Mouse (Mus musculus): ENCODE measurements around the gene Tas2r138.
"Not testable (repeated sequence)": the region's sequence is repeated elsewhere in the genome, so short reads cannot be mapped to it uniquely, and the experiment has no call there.

Gene Tas2r138

DNA sequence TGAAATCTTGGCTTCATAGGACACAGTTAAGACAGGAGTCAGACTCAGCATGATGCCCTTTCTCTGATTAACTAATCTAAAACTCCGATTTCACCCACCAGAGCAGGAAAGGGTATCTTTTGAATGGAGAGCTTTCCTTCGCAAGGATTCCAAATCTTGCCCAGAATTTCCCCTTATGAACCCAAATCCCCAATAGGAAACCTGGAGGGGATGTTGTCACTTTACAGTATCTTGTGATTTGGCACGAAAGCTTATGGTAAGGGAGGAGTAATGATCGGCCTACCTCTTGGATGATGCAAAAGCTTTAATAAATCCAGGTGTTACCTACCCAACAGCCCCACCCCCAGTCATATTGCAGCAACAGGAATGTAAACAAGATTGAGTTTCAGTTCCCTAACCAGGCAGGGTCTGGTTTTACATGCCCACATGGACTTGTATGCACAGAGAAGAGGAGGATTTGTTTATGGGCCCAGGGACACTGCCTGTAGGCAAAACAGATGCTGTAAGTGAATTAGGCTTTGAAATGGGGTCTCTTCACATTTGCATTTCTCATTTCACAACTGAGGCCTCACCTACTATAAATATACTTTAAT, at the start of gene Tas2r138:
Gene Tas2r138, minus strand, starts transcription at position 51 of the 593 bp plus-strand sequence.
- DNase-seq, result no peak

DNA sequence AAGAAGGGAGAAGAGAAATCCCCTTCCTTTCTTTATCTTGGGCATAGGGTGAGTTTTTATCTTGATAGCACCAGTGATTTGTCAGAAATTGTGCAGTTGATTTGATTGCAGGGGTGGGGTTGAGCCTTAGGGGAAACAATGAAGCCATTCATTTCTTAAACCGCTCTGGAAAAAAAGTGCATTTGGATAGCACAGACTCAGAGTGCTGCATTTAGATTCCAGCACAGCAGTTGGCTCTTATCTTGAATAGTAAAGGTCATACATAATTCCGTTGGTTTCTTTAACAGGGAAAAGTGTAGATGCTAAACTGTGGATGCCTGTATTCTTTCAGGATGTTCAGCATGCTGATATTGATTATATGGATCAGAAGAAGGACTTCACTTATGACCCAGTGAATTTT, 47.8 kb upstream of the Tas2r138 start:
- no peak for DNase-seq

- no peak for DNase-seq
Measured at GRCm38 (mm10) chr6:40650953-40651352, 37.8 kb upstream of the Tas2r138 start.

DNA sequence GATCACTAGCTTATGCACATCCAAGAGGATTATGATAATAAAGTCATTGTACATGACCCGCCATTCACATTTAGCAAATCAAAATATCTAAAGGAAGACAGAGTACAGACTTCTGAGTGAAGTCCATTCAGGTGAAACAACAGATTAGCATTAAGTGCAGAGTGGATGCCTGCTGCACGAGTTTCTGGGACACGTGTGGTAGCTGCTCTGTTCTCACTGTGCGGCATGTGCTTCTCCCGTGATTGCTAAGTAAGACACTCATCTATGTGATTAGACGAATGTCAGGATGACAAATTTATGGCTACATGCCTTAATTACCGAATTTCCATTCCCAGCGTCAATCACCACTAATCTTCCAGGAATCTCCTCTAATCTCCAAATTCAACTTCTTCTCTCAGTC, 32.6 kb upstream of the Tas2r138 start:
- no peak for DNase-seq

GRCm38 (mm10) chr6:40640710-40641538, 27.8 kb upstream of the Tas2r138 start:
- no peak for DNase-seq

GRCm38 (mm10) chr6:40637755-40638154, 24.6 kb upstream of the Tas2r138 start:
- no peak for DNase-seq

- no peak for DNase-seq
Measured at GRCm38 (mm10) chr6:40635559-40635958, 22.4 kb upstream of the Tas2r138 start.

DNA sequence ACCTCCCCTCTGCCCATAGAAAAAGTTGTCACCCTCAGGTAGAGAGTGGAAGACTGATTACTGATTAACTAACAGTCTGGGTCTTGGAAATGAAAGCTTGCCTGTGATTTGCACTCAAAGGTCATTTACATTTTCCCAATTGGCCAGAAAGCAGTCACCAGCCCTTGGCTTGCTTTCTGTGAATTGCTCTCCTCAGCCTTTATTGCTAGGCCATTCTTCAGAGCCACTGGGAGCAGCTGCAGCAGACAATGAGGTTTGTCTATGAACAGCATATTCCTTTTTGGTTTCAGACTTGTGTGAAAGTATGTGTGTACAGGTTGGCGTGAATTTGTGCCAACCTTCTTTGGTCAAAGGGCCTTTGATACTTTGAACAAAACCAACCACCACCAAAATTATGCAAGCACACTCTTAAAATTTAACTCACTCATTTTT, 21.5 kb upstream of the Tas2r138 start:
- no peak for DNase-seq

- DNase-seq, result no peak
Measured at GRCm38 (mm10) chr6:40628406-40629000, 15.4 kb upstream of the Tas2r138 start, which contains the start of gene Mgam. Mgam (plus strand) TSS chr6:40628831.

- DNase-seq, result no peak
Measured at GRCm38 (mm10) chr6:40626111-40626510, 13.0 kb upstream of the Tas2r138 start.

- DNase-seq, result peak; percentile 25
Measured at GRCm38 (mm10) chr6:40617965-40618364, 4.9 kb upstream of the Tas2r138 start.

DNA sequence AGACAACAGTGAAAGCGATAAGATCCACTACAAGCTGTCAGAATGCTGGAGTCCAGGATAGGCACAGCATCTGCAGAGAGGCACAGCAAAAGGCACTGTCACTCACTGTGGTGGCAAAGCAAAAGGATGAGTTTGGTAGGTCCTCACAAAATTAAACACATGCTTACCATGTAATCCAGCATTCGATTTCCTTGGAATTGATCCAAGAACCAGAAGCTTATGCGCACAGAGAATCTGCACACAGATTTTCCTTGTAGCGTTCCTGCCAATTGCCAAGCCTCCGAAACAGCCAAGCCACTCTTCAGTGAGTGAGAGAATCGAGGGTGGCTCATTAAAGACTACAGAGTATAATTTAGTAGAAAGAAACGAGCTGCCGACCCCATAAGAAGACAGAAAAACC, 2.9 kb downstream of the Tas2r138 start:
- no peak for DNase-seq

GRCm38 (mm10) chr6:40607431-40607830, 5.7 kb downstream of the Tas2r138 start:
- DNase-seq, result no peak

GRCm38 (mm10) chr6:40598546-40598945, 14.6 kb downstream of the Tas2r138 start:
- not testable (repeated sequence) for DNase-seq

- no peak for DNase-seq
Measured at GRCm38 (mm10) chr6:40594804-40595550, 18.1 kb downstream of the Tas2r138 start.

DNA sequence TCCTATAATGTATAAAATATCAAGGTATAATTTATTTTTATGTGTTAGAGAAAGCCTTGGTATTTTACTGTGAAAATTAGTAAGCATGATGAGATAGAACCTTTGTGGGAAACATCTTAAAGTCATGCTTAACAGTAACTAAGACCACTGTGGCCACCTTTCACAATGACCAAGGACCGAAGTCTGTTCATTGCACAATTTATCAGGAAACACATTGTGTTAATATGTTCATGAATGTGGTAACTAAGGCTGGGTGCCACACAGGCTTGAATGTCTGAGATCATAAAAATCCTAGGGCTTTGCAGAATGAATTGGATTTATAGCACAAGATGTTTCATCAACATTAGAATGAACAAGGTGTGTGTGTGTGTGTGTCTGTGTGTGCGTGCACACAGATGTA, 24.8 kb downstream of the Tas2r138 start:
- DNase-seq, result no peak

GRCm38 (mm10) chr6:40585645-40586044, 27.5 kb downstream of the Tas2r138 start, which contains the start of gene Clec5a:
Clec5a (minus strand) TSS chr6:40585821.
- DNase-seq, result no peak

GRCm38 (mm10) chr6:40584336-40584735, 28.8 kb downstream of the Tas2r138 start:
- no peak for DNase-seq

DNA sequence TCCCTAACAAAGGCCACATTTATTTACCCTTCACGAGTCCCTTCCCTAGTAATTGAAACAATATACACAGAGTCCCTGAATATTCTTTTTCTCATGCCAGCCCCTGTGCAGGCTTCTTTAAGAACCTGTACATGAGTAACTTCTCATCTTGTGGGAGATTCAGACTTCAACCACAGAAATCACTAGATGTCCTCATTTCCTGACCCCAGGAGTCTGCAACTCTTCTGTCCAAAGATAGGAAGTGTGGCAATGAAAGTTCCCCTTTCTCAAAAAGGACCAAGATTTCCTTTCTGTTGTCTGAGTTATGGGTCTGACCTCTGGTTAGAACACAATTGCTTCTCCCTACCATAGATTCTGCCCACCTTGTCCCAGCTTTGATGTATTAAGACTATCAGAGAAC, 36.8 kb downstream of the Tas2r138 start:
- DNase-seq, result no peak

DNA sequence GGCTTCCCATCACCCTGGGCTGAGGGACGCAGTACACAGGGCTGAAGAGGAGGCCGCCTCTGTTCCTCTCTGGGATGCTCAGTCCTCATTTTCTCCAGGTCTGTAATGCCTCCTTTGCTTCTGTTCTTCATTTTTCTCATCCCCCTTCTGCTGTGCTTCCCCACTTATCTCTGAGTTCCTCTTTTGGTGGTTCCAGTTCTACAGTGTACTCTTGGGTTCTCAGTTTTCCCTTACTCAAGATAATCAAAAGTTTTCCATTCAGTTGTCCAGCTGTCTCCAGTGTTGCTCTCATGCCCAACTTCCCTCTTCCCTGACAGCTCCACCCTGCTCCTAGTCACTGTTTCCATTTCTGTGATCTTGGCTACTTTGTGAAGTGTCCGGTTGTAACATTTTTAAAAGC, 39.5 kb downstream of the Tas2r138 start:
- no peak for DNase-seq

- DNase-seq, result no peak
Measured at GRCm38 (mm10) chr6:40569187-40569586, 43.9 kb downstream of the Tas2r138 start, which contains the start of gene Olfr460. Olfr460 (plus strand) TSS chr6:40569487.
